Mouse (Mus musculus) thymus, adult 2 months (tissue): ENCODE measurements around the gene Zfp710. TPM values are rescaled to one million over a fixed set of nuclear protein-coding genes. Genes with fewer than 3 reads are reported as not detected.

Experiments
- DNase-seq: peaks from one replicate; pipeline ENCODE4 v3.0.0; 2021
- H3K27ac ChIP-seq: fragments of 200-500 bp; 2 replicates; pipeline ENCODE4 v1.5.1; 2012; ENCODE audit warnings: low read length, control low read depth; ENCODE audit not compliant: control insufficient read depth, insufficient read depth
- H3K27me3 ChIP-seq: fragments of 200-500 bp; 2 replicates; pipeline ENCODE4 v1.6.1; 2012; ENCODE audit warnings: mild to moderate bottlenecking, low read length, moderate library complexity, mixed read lengths; ENCODE audit not compliant: control insufficient read depth, insufficient read depth
- H3K36me3 ChIP-seq: fragments of 200-500 bp; 2 replicates; pipeline ENCODE4 v1.6.1; 2012; ENCODE audit warnings: mild to moderate bottlenecking, low read length, moderate library complexity; ENCODE audit not compliant: control insufficient read depth, insufficient read depth
- H3K4me1 ChIP-seq: fragments of 200-500 bp; replicated peaks from 2 replicates; pipeline ENCODE4 v1.6.1; 2012; ENCODE audit warnings: low read length; ENCODE audit not compliant: control insufficient read depth, insufficient read depth
- H3K4me3 ChIP-seq: fragments of 200-500 bp; 2 replicates; pipeline ENCODE4 v1.5.1; 2012; ENCODE audit warnings: mild to moderate bottlenecking, low read length, control low read depth, moderate library complexity; ENCODE audit not compliant: control insufficient read depth, insufficient read depth
- CTCF ChIP-seq: fragments of 200-500 bp; IDR thresholded peaks from 2 replicates; pipeline ENCODE4 v1.5.1; 2012; ENCODE audit warnings: mild to moderate bottlenecking, control low read depth, low read length, moderate library complexity, borderline replicate concordance; ENCODE audit not compliant: control insufficient read depth, poor library complexity, insufficient read depth; ENCODE audit errors: extremely low read depth
- POLR2A ChIP-seq: fragments of 200-500 bp; IDR thresholded peaks from 2 replicates; pipeline ENCODE4 v1.6.1; 2012; ENCODE audit warnings: mild to moderate bottlenecking, low read length, control low read depth, moderate library complexity; ENCODE audit not compliant: control insufficient read depth, poor library complexity, insufficient read depth; ENCODE audit errors: extremely low read depth
- WGBS: fragments of 180-500 bp; shearing (Covaris S2); methylation state at CpG from one replicate; pipeline ENCODE4 v1.1.7; 2018; 5-methylcytosine and 5-hydroxymethylcytosine counted together
- polyA plus RNA-seq: library from polyadenylated mRNA; depleted of rRNA; stranded (reverse); fragments of >200 nt; gene quantifications from 2 replicates; pipeline ENCODE4 v1.2.3, GENCODE M21; 2012

Zfp710 gene
- polyA plus RNA-seq, 1 experiment = 62.1 TPM

DNA sequence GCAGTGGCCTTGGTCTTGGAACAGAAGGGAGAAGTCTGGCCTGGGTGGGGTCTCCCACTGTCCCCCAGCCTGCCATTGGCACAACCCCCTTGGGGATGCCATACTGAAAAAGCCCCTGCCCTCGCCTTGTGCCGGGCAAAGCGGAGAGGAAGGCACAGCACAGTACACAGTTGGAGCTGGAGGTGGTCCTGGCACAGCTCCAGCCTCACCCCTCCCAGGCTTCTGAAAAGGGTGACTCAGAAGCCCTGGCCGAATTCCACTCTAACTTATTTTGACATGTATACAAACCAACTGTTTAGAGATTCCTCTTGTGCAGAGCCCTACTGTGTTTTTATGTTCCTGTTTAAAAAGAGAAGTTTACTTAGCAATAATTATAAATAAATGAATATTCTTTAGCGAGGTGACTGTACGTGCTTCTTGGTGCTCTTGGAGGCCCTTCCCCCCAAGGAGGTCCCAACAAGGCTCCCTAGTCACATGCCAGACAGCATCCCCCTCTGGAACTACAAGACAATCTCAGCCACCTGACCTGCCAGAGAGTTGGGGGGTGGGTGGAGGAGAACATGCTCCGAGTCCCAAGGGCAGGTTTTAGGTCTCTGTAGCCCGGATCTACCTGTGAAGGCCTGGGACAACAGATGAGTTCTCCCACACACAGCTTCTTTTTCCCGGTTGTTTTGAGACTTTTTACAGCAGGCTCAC is 67.9 kb downstream of the Zfp710 start:
- no peak overlapping the region for H3K4me3 ChIP-seq
- H3K27me3 ChIP-seq = no peaks in the 10 kb centered on the region
- no peak for DNase-seq
- peaks cover 33% of the 10 kb centered on the region for H3K4me1 ChIP-seq
- peak overlapping the region; percentile 98 for H3K27ac ChIP-seq
- TF ChIP-seq POLR2A (no peak), CTCF (no peak)
- H3K36me3 ChIP-seq = peaks cover 10% of the 10 kb centered on the region
- 68% methylated on average over 9 of the region's 9 CpGs for WGBS

- DNase-seq = no peak
- TF ChIP-seq POLR2A (no peak), CTCF (no peak)
- peaks cover 27% of the 10 kb centered on the region for H3K36me3 ChIP-seq
- no peak overlapping the region for H3K27ac ChIP-seq
- H3K4me1 ChIP-seq = peaks cover 33% of the 10 kb centered on the region
- 97% methylated on average over 5 of the region's 5 CpGs for WGBS
- no peaks in the 10 kb centered on the region for H3K27me3 ChIP-seq
- no peak overlapping the region for H3K4me3 ChIP-seq
Observed at GRCm38 (mm10) chr7:80094481-80094880, 69.9 kb downstream of the Zfp710 start.

DNA sequence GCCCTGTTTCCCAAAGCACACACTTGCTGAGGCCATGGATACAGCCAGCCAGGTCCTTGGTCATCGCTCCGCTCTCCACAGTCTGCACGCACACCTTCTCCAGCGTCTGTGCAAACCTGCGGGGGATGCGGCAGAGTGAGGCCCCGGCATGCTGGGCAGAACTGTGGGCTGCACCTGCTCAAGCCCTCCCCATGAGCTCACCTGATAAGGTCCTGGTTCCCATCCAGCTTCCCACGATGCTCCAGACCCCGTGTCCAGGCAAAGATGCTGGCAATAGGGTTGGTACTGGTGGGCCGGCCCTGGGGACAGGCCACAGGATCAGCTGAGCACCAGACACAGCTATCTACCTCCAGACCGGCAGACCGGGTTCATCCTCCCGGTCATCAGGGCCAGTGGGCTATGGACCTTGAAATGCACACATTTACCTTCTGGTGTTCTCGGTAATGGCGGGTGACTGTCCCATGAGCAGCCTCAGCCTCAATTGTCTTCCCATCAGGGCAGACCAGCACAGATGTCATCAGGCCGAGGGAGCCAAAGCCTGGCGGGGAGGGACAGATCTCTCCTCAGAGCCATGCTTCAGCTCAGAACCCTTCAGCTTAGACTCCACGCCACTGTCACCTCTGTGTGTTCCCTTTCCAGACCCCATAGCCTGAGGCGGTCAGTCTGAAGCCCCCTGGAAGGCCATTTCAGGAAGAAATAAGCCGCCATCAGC is 71.1 kb downstream of the Zfp710 start:
- peaks cover 22% of the 10 kb centered on the region for H3K4me1 ChIP-seq
- DNase-seq = no peak
- no peak overlapping the region for H3K27ac ChIP-seq
- no peak for TF ChIP-seq POLR2A
- no peak for TF ChIP-seq CTCF
- H3K27me3 ChIP-seq = no peaks in the 10 kb centered on the region
- H3K36me3 ChIP-seq = peaks cover 27% of the 10 kb centered on the region
- H3K4me3 ChIP-seq = no peak overlapping the region
- 97% methylated on average over 20 of the region's 20 CpGs for WGBS

DNA sequence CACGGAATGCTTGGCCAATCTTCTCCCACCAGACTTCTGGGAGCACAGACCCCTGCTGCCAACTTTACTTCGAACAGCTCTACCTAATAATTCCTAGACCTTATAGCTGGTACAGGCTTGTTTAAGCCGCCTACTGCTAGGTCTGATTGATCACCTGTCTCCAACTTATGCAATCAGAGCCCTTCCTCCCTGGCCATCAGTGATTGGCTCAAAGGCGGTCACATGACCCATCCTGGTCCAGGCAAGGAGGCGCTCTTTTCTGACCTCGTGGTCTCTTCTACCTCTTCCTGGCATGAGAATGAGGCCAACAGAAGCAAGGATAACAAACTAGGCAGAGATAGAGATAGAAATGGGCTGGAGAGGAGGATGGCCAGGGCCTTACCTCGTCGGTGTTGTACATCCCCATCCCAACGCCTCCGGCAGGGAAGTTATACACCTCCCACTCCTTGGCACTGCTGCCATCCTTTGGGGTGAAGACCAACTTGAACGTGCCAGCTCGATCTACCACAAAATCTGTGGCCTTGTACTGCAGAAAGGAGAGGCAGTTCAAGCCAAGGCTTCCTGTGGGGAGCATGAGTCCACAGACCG is 73.9 kb downstream of the Zfp710 start:
- Histone ChIP-seq H3K27me3 (no peaks in the 10 kb centered on the region), H3K27ac (no peak overlapping the region), H3K4me3 (no peak overlapping the region), H3K4me1 (peaks cover 7% of the 10 kb centered on the region), H3K36me3 (peaks cover 24% of the 10 kb centered on the region)
- WGBS = 96% methylated on average over 13 of the region's 13 CpGs
- no peak for DNase-seq
- TF ChIP-seq POLR2A (no peak), CTCF (no peak)

GRCm38 (mm10) chr7:80103335-80103734 is 78.7 kb downstream of the Zfp710 start:
- peaks cover 16% of the 10 kb centered on the region for H3K4me1 ChIP-seq
- no peak overlapping the region for H3K4me3 ChIP-seq
- no peak for DNase-seq
- 89% methylated on average over 3 of the region's 3 CpGs for WGBS
- no peaks in the 10 kb centered on the region for H3K27me3 ChIP-seq
- H3K36me3 ChIP-seq = peaks cover 9% of the 10 kb centered on the region; the same call in 1 of the 2 replicates
- H3K27ac ChIP-seq = no peak overlapping the region
- no peak for TF ChIP-seq POLR2A

GRCm38 (mm10) chr7:80105637-80106390 is 81.2 kb downstream of the Zfp710 start:
- H3K27me3 ChIP-seq = no peaks in the 10 kb centered on the region
- TF ChIP-seq POLR2A = no peak
- H3K36me3 ChIP-seq = no peaks in the 10 kb centered on the region; the same call in 1 of the 2 replicates
- H3K4me3 ChIP-seq = no peak overlapping the region
- H3K4me1 ChIP-seq = peaks cover 24% of the 10 kb centered on the region
- no peak for DNase-seq
- 98% methylated on average over 4 of the region's 4 CpGs for WGBS
- no peak overlapping the region for H3K27ac ChIP-seq
